ENCODE assay signal across 10 mouse cellular contexts in genomic region chr5:138272409-138272923, GRCm38 (mm10). TPM values are rescaled to one million over a fixed set of nuclear protein-coding genes. Genes with fewer than 3 reads are reported as not detected.
DNase-seq lines count a peak whose midpoint lies in the region; ATAC-seq and TF ChIP-seq lines count a peak whose summit lies in the region.
"Had no signal": no experiment of that assay in that cellular context is flagged by ENCODE, and none has a peak within 500 bp of the region (broad histone marks: within the 10 kb centered on the region; RNA-seq: fewer than 3 reads in every experiment).

Gene Gal3st4 (minus strand): TSS chr5:138272840.

- H3K27me3 ChIP-seq in kidney, adult 2 months (replicated peaks; ENCODE audit: control insufficient read depth, insufficient read depth, low read length) = no peaks in the 10 kb centered on the region
- H3K27me3 ChIP-seq in hindbrain, embryonic 12.5 days = no peaks in the 10 kb centered on the region; the same call in 1 of the 2 replicates
- no peaks in the 10 kb centered on the region for H3K27me3 ChIP-seq in neural tube, embryonic 13.5 days

- TF ChIP-seq CTCF in kidney, adult 2 months (conservative IDR thresholded peaks at IDR 0.05; ENCODE audit: insufficient read depth, insufficient read length, low read depth, low read length) = no peak

- no peaks in the 10 kb centered on the region for H3K9me3 ChIP-seq in hindbrain, embryonic 12.5 days (replicated peaks)
- H3K9me3 ChIP-seq in neural tube, embryonic 13.5 days = no peaks in the 10 kb centered on the region
- H3K9me3 ChIP-seq: G1E had no signal

- no peak for TF ChIP-seq POLR2A in kidney, adult 2 months (IDR thresholded peaks at IDR 0.05; ENCODE audit: low read depth, low read length)

- no peaks in the 10 kb centered on the region for H3K4me1 ChIP-seq in kidney, adult 2 months (ENCODE audit: control insufficient read depth, insufficient read depth, low read length)
- H3K4me1 ChIP-seq in hindbrain, embryonic 12.5 days = peaks cover 60% of the 10 kb centered on the region
- H3K4me1 ChIP-seq in neural tube, embryonic 13.5 days (replicated peaks) = peaks cover 57% of the 10 kb centered on the region

- 6% methylated on average over 12 of the region's 12 CpGs for WGBS in kidney, adult 2 months
- WGBS in hindbrain, embryonic 12.5 days = 1% methylated on average over 12 of the region's 12 CpGs
- under 1% methylated on average over 12 of the region's 12 CpGs for WGBS in neural tube, embryonic 13.5 days

- peak; percentile 38 to 51 for DNase-seq in kidney, postnatal 4 days
- DNase-seq in kidney, adult 2 months = no peak
- DNase-seq in fibroblast of lung, adult 2 months (ENCODE audit: low read depth) = peak; percentile 45
- DNase-seq in cerebellum, adult 9-10 months = no peak
- no peak for DNase-seq in B cell, adult 2 months

- no peaks in the 10 kb centered on the region for H3K36me3 ChIP-seq in kidney, adult 2 months (ENCODE audit: control insufficient read depth, insufficient read depth, low read length)
- H3K36me3 ChIP-seq in hindbrain, embryonic 12.5 days = peaks cover 26% of the 10 kb centered on the region
- H3K36me3 ChIP-seq in neural tube, embryonic 13.5 days = peaks cover 35% of the 10 kb centered on the region

- ATAC-seq in hindbrain, embryonic 12.5 days (ENCODE audit: low FRiP score) = no peak
- ATAC-seq in neural tube, embryonic 13.5 days (ENCODE audit: low read depth) = no peak
- no peak for ATAC-seq in granulocyte monocyte progenitor cell, adult 5-6 weeks (replicated peaks; ENCODE audit: poor library complexity, severe bottlenecking)

- no peak within 1 kb of the TSS for H3K27ac ChIP-seq in kidney, adult 2 months (ENCODE audit: insufficient read depth, low read depth, low read length)
- peak within 1 kb of the TSS; percentile 55 for H3K27ac ChIP-seq in hindbrain, embryonic 12.5 days
- peak within 1 kb of the TSS; percentile 59 for H3K27ac ChIP-seq in neural tube, embryonic 13.5 days (replicated peaks)

- no peak within 1 kb of the TSS for H3K4me3 ChIP-seq in kidney, adult 2 months (ENCODE audit: insufficient read depth, low read depth, low read length)
- peak within 1 kb of the TSS; percentile 19 for H3K4me3 ChIP-seq in hindbrain, embryonic 12.5 days
- peak within 1 kb of the TSS; percentile 13 for H3K4me3 ChIP-seq in neural tube, embryonic 13.5 days

- H3K4me2 ChIP-seq in hindbrain, embryonic 12.5 days (replicated peaks) = peak within 1 kb of the TSS; percentile 39
- H3K4me2 ChIP-seq in neural tube, embryonic 13.5 days = peak within 1 kb of the TSS; percentile 46

- H3K9ac ChIP-seq in hindbrain, embryonic 12.5 days = peak within 1 kb of the TSS; percentile 45; the same call in 1 of the 2 replicates
- peak within 1 kb of the TSS; percentile 52 for H3K9ac ChIP-seq in neural tube, embryonic 13.5 days

RNA-seq across cellular contexts. Expression of gene Gal3st4, which starts in this region (rescaled TPM):
- 0.13 and 0.19 TPM in 2 replicates for polyA plus RNA-seq in kidney, adult 2 months (2012; rRNA removed)
- 3.6 and 4.4 TPM in 2 replicates for polyA plus RNA-seq in hindbrain, embryonic 12.5 days (2016; fragmentation: Nextera tagmentation; extraction: Ambion mirVana)
- 3.2 TPM in 2 replicates for polyA plus RNA-seq in neural tube, embryonic 13.5 days (2015; fragmentation: Nextera tagmentation; extraction: Ambion mirVana)
- not detected in 2 replicates for total RNA-seq in granulocyte monocyte progenitor cell, adult 5-6 weeks (2014; fragmentation: Nextera tagmentation)
- 1.5 TPM in 1 of 2 replicates, not detected in the other for total RNA-seq in granulocyte monocyte progenitor cell, adult 5-6 weeks (2017)
- total RNA-seq: liver, adult 2 months had no signal
- polyA plus RNA-seq: G1E; liver, adult 2 months had no signal

Comparison
In these comparisons a context has a peak if more than half of its experiments do, and no peak if none do; other contexts are left out.
1. DNase-seq: peak in kidney, postnatal 4 days (2 of 2) and fibroblast of lung, adult 2 months (single experiment); none in kidney, adult 2 months (single experiment), cerebellum, adult 9-10 months (single experiment) and B cell, adult 2 months (0 of 2).